Mouse (Mus musculus): ENCODE results near the gene Acsbg1.

DNA sequence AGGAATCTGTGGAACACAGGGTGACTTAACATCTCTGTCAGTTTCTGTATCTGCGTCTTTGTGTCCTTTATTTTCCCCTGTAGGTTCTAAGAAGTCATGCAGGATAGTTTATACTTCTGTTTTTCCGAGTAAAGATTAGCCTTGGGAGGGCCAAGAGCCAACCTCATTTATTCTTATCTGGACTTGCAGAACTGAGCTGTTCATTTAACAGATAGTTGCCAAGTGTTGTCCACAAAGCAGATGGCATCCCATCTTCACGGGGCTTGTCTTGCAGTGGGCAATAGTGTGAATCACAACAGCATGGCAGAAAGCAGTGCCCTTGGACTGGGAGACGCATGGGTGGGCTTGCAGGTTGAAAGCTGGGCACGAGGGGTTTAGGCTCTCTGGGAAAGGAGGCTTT lies 42.7 kb upstream of the Acsbg1 start:
- TF ChIP-seq CTCF (IDR thresholded peaks at IDR 0.05; ENCODE audit: control insufficient read depth, insufficient read depth, insufficient replicate concordance, low read depth, low read length) (no peak), POLR2A (IDR thresholded peaks at IDR 0.05; ENCODE audit: control insufficient read depth, low read depth, low read length) (no peak)
